Mouse (Mus musculus): ENCODE measurements around the gene Igsf8. TPM values are rescaled to one million over a fixed set of nuclear protein-coding genes. Genes with fewer than 3 reads are reported as not detected.
A peak's percentile ranks its signal among the peaks of the same experiment; 100 is the strongest.

The Igsf8 gene
- polyA plus RNA-seq, 1 experiment from 2014 or later, result 45.9 TPM

- H3K4me2 ChIP-seq, result peak overlapping the region; percentile 85
- H3K9ac ChIP-seq (replicated peaks), result no peak overlapping the region; the same call in 1 of the 2 replicates
- H3K27ac ChIP-seq, result no peak overlapping the region
- H3K27me3 ChIP-seq, result peaks cover 71% of the 10 kb centered on the region
- H3K4me3 ChIP-seq (replicated peaks), result peak overlapping the region; percentile 47
- H3K36me3 ChIP-seq, result no peaks in the 10 kb centered on the region
- peaks cover 3% of the 10 kb centered on the region; the same call in 1 of the 2 replicates for H3K9me3 ChIP-seq
- no peak; the same call in 1 of the 2 replicates for ATAC-seq (ENCODE audit: insufficient number of reproducible peaks, insufficient read depth, low FRiP score, low TSS enrichment, low read depth)
- 0 out of 2 replicates have a peak, but pooled peaks cover 16% of the 10 kb centered on the region for H3K4me1 ChIP-seq (replicated peaks)
- WGBS, result 21% methylated on average over 94 of the region's 94 CpGs
Observed at GRCm38 (mm10) chr1:172325680-172326535, 64.5 kb downstream of the Igsf8 start.

- no peak overlapping the region for H3K27ac ChIP-seq
- peaks cover 79% of the 10 kb centered on the region for H3K27me3 ChIP-seq
- no peaks in the 10 kb centered on the region for H3K36me3 ChIP-seq
- 0 out of 2 replicates have a peak, but pooled peaks cover 13% of the 10 kb centered on the region for H3K4me1 ChIP-seq (replicated peaks)
- WGBS, result 58% methylated on average over 11 of the region's 11 CpGs
- no peak for ATAC-seq (ENCODE audit: insufficient number of reproducible peaks, insufficient read depth, low FRiP score, low TSS enrichment, low read depth)
- peak overlapping the region; percentile 47 for H3K4me3 ChIP-seq (replicated peaks)
- peak overlapping the region; percentile 85 for H3K4me2 ChIP-seq
- peaks cover 3% of the 10 kb centered on the region; the same call in 1 of the 2 replicates for H3K9me3 ChIP-seq
- H3K9ac ChIP-seq (replicated peaks), result no peak overlapping the region
Observed at GRCm38 (mm10) chr1:172326684-172327083, 65.2 kb downstream of the Igsf8 start.

GRCm38 (mm10) chr1:172327206-172328001, 66.0 kb downstream of the Igsf8 start:
- 88% methylated on average over 16 of the region's 16 CpGs for whole genome bisulfite sequencing
- 0 out of 2 replicates have a peak, but pooled peaks cover 10% of the 10 kb centered on the region for H3K4me1 ChIP-seq (replicated peaks)
- H3K9me3 ChIP-seq, result peaks cover 3% of the 10 kb centered on the region; the same call in 1 of the 2 replicates
- H3K27me3 ChIP-seq, result peaks cover 81% of the 10 kb centered on the region
- H3K36me3 ChIP-seq, result no peaks in the 10 kb centered on the region
- no peak for ATAC-seq (ENCODE audit: insufficient number of reproducible peaks, insufficient read depth, low FRiP score, low TSS enrichment, low read depth)
- no peak overlapping the region for H3K27ac ChIP-seq
- H3K9ac ChIP-seq (replicated peaks), result no peak overlapping the region
- H3K4me3 ChIP-seq (replicated peaks), result no peak overlapping the region
- H3K4me2 ChIP-seq, result no peak overlapping the region

DNA sequence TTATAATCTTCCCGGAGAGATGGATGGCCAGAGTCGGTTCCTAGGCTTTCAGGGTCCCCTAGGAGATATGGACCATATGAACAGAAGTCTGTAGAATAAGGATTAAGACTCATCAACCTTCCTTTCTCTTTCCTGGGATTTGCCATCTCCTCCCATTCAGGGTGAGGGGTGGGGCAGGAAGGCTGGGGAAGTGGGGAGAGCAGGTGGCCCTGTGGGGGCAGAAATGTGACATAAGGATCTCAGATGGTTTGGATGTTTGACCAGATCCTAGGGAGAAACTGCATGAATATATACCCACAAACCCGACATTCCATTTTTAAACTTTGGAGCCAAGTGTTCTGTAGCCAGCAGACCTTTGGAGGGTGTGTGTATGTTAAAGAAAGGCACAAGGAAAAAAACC, 66.6 kb downstream of the Igsf8 start:
- no peak overlapping the region for H3K4me2 ChIP-seq
- H3K36me3 ChIP-seq, result no peaks in the 10 kb centered on the region
- H3K4me3 ChIP-seq (replicated peaks), result no peak overlapping the region
- 0 out of 2 replicates have a peak, but pooled peaks cover 10% of the 10 kb centered on the region for H3K4me1 ChIP-seq (replicated peaks)
- no peak overlapping the region for H3K27ac ChIP-seq
- 78% methylated on average over 3 of the region's 3 CpGs for WGBS
- H3K9me3 ChIP-seq, result peaks cover 3% of the 10 kb centered on the region; the same call in 1 of the 2 replicates
- ATAC-seq (ENCODE audit: insufficient number of reproducible peaks, insufficient read depth, low FRiP score, low TSS enrichment, low read depth), result no peak
- no peak overlapping the region for H3K9ac ChIP-seq (replicated peaks)
- peaks cover 82% of the 10 kb centered on the region for H3K27me3 ChIP-seq

GRCm38 (mm10) chr1:172328461-172328860, 67.0 kb downstream of the Igsf8 start:
- no peak for ATAC-seq (ENCODE audit: insufficient number of reproducible peaks, insufficient read depth, low FRiP score, low TSS enrichment, low read depth)
- no peaks in the 10 kb centered on the region for H3K36me3 ChIP-seq
- WGBS, result 80% methylated on average over 7 of the region's 7 CpGs

GRCm38 (mm10) chr1:172329131-172329530, 67.7 kb downstream of the Igsf8 start, which contains the start of gene Kcnj9:
Gene Kcnj9 (minus strand): TSS chr1:172329318.
- no peak for ATAC-seq (ENCODE audit: insufficient number of reproducible peaks, insufficient read depth, low FRiP score, low TSS enrichment, low read depth)
- Histone ChIP-seq H3K4me3 (replicated peaks) (no peak within 1 kb of the TSS), H3K9ac (replicated peaks) (no peak within 1 kb of the TSS), H3K27me3 (peaks cover 92% of the 10 kb centered on the region), H3K4me1 (replicated peaks) (0 out of 2 replicates have a peak, but pooled peaks cover 10% of the 10 kb centered on the region), H3K36me3 (no peaks in the 10 kb centered on the region), H3K27ac (no peak within 1 kb of the TSS), H3K4me2 (no peak within 1 kb of the TSS), H3K9me3 (peaks cover 3% of the 10 kb centered on the region; the same call in 1 of the 2 replicates)
- WGBS, result 43% methylated on average over 9 of the region's 9 CpGs

More at GRCm38 (mm10) chr1:172328461-172328860, 67.0 kb downstream of the Igsf8 start:
- Histone ChIP-seq H3K4me2 (no peak overlapping the region), H3K9ac (replicated peaks) (no peak overlapping the region), H3K27me3 (peaks cover 85% of the 10 kb centered on the region), H3K4me1 (replicated peaks) (0 out of 2 replicates have a peak, but pooled peaks cover 10% of the 10 kb centered on the region), H3K9me3 (peaks cover 3% of the 10 kb centered on the region; the same call in 1 of the 2 replicates), H3K4me3 (replicated peaks) (no peak overlapping the region), H3K27ac (no peak overlapping the region)

GRCm38 (mm10) chr1:172329616-172330015, 68.2 kb downstream of the Igsf8 start:
- no peak for ATAC-seq (ENCODE audit: insufficient number of reproducible peaks, insufficient read depth, low FRiP score, low TSS enrichment, low read depth)
- no peak overlapping the region for H3K9ac ChIP-seq (replicated peaks)
- H3K27me3 ChIP-seq, result peaks cover 92% of the 10 kb centered on the region
- H3K27ac ChIP-seq, result no peak overlapping the region
- H3K4me3 ChIP-seq (replicated peaks), result no peak overlapping the region
- WGBS, result 74% methylated on average over 6 of the region's 6 CpGs
- no peak overlapping the region for H3K4me2 ChIP-seq
- H3K4me1 ChIP-seq (replicated peaks), result 0 out of 2 replicates have a peak, but pooled peaks cover 10% of the 10 kb centered on the region
- peaks cover 3% of the 10 kb centered on the region; the same call in 1 of the 2 replicates for H3K9me3 ChIP-seq
- H3K36me3 ChIP-seq, result no peaks in the 10 kb centered on the region

GRCm38 (mm10) chr1:172331422-172331947, 70.0 kb downstream of the Igsf8 start:
- no peak overlapping the region for H3K27ac ChIP-seq
- 79% methylated on average over 8 of the region's 8 CpGs for WGBS
- H3K4me2 ChIP-seq, result no peak overlapping the region
- peaks cover 88% of the 10 kb centered on the region for H3K27me3 ChIP-seq
- no peaks in the 10 kb centered on the region for H3K4me1 ChIP-seq (replicated peaks)
- ATAC-seq (ENCODE audit: insufficient number of reproducible peaks, insufficient read depth, low FRiP score, low TSS enrichment, low read depth), result no peak
- H3K9me3 ChIP-seq, result peaks cover 3% of the 10 kb centered on the region; the same call in 1 of the 2 replicates
- H3K36me3 ChIP-seq, result no peaks in the 10 kb centered on the region
- H3K4me3 ChIP-seq (replicated peaks), result no peak overlapping the region
- no peak overlapping the region for H3K9ac ChIP-seq (replicated peaks)

DNA sequence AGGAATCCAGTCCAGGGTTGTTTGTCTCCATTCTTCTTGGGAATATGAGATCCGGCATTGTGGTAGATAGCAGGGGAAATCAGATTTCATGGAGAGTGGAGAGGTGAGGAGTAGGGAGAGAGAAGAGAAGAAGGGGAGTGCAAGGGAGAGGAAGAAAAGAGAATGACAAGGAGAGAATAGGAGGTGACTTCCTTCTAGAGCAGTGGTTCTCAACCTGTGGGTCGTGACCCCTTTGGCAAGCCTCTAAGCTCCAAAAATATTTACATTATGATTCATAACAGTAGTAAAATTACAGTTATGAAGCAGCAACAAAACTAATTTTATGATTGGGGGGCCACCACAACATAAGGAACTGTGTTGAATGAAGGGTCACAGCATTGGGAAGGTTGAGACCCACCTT, 71.5 kb downstream of the Igsf8 start:
- peaks cover 84% of the 10 kb centered on the region for H3K27me3 ChIP-seq

DNA sequence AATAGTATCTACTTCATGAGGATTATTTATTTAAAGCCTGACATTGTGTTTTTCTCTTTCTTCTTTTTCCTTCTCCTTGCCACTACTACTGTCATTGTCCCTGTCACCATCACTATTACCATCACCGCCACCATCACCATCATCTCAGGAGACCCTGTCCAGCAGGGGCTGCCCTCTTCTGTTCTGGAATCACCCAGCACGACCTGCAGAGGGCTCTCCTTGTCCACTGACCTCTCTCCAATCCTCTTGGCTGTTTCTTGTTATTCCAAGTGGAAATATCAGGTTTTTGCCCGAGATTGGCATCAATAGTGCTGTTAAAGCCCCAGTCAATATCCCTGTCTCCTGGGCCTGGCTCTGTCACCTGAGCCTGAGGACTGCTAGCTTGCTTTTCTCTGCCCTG, 72.1 kb downstream of the Igsf8 start:
- WGBS, result 20% methylated on average over 3 of the region's 3 CpGs
- no peaks in the 10 kb centered on the region for H3K36me3 ChIP-seq
- H3K27me3 ChIP-seq, result peaks cover 83% of the 10 kb centered on the region
- no peak overlapping the region for H3K9ac ChIP-seq (replicated peaks)
- H3K27ac ChIP-seq, result no peak overlapping the region
- H3K4me1 ChIP-seq (replicated peaks), result no peaks in the 10 kb centered on the region
- H3K4me3 ChIP-seq (replicated peaks), result no peak overlapping the region
- no peaks in the 10 kb centered on the region for H3K9me3 ChIP-seq
- H3K4me2 ChIP-seq, result no peak overlapping the region
- ATAC-seq (ENCODE audit: insufficient number of reproducible peaks, insufficient read depth, low FRiP score, low TSS enrichment, low read depth), result no peak

More for the DNA sequence above, 71.5 kb downstream of the Igsf8 start:
- H3K9ac ChIP-seq (replicated peaks), result no peak overlapping the region
- no peak overlapping the region for H3K4me2 ChIP-seq
- no peaks in the 10 kb centered on the region for H3K36me3 ChIP-seq
- no peak overlapping the region for H3K27ac ChIP-seq
- no peaks in the 10 kb centered on the region for H3K4me1 ChIP-seq (replicated peaks)
- ATAC-seq (ENCODE audit: insufficient number of reproducible peaks, insufficient read depth, low FRiP score, low TSS enrichment, low read depth), result no peak
- WGBS, result 76% methylated on average over 2 of the region's 2 CpGs
- H3K4me3 ChIP-seq (replicated peaks), result no peak overlapping the region
- no peaks in the 10 kb centered on the region for H3K9me3 ChIP-seq
